Mouse (Mus musculus) bone marrow, adult 2 months (tissue): ENCODE data around the gene Casq2. TPM values are rescaled to one million over a fixed set of nuclear protein-coding genes. Genes with fewer than 3 reads are reported as not detected.
A peak's percentile ranks its signal among the peaks of the same experiment; 100 is the strongest.
"Not testable (repeated sequence)": the region's sequence is repeated elsewhere in the genome, so short reads cannot be mapped to it uniquely, and the experiment has no call there.

ENCODE experiments used
- H3K27ac ChIP-seq: fragments of 200-500 bp; 2 replicates; pipeline ENCODE4 v1.5.1; 2012; ENCODE audit warnings: low read depth, mild to moderate bottlenecking, control low read depth, inconsistent platforms, low read length; ENCODE audit not compliant: control insufficient read depth, poor library complexity, insufficient read depth
- H3K4me1 ChIP-seq: fragments of 200-500 bp; 2 replicates; pipeline ENCODE4 v1.6.1; 2011; ENCODE audit warnings: low read length; ENCODE audit not compliant: control insufficient read depth, insufficient read depth
- H3K4me3 ChIP-seq: fragments of 200-500 bp; replicated peaks from 2 replicates; pipeline ENCODE3; 2011; ENCODE audit warnings: mild to moderate bottlenecking, low read depth, low read length, control low read depth; ENCODE audit not compliant: control insufficient read depth
- CTCF ChIP-seq: fragments of 200-500 bp; IDR thresholded peaks from 2 replicates; pipeline ENCODE4 v1.5.1; 2011; ENCODE audit warnings: low read length, control low read depth; ENCODE audit not compliant: control insufficient read depth, insufficient read depth
- POLR2A ChIP-seq: fragments of 200-500 bp; IDR thresholded peaks from 2 replicates; pipeline ENCODE4 v1.6.1; 2011; ENCODE audit warnings: low read depth, mild to moderate bottlenecking, control low read depth, low read length, borderline replicate concordance; ENCODE audit not compliant: control insufficient read depth
- WGBS: fragments of 180-500 bp; shearing (Covaris S2); methylation state at CpG from one replicate; pipeline ENCODE4 v1.1.7; 2018; 5-methylcytosine and 5-hydroxymethylcytosine counted together
- polyA plus RNA-seq: library from polyadenylated mRNA; stranded (reverse); fragments of >200 nt; gene quantifications from 2 replicates; pipeline ENCODE4 v1.2.4, GENCODE M21; 2011; ENCODE audit warnings: low replicate concordance; ENCODE audit not compliant: missing spikeins, insufficient read depth, insufficient read length

Gene Casq2
- polyA plus RNA-seq, 1 experiment = not detected

DNA sequence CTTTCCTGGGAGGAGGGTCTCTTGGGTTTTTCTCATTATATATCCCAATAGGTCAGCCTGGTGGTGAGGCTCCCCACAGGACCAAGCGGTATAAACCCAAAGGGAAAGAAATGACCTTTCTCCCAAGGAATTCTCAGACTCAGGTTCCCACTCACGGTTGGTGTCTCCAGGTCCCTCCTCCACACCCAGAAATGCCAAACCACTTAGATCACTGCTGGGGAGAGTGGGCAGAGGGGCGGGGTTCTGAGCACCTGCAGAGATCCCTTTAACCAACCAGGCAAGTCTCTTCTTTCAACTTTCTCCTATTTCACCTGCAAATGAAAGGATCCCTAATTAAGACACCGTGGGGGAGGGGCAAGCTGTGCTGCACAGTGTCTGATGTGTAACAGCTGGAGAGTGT, 66.7 kb downstream of the Casq2 start:
- TF ChIP-seq POLR2A = no peak
- TF ChIP-seq CTCF = no peak
- WGBS = 64% methylated on average over 4 of the region's 4 CpGs
- no peaks in the 10 kb centered on the region for H3K4me1 ChIP-seq
- no peak overlapping the region for H3K4me3 ChIP-seq
- H3K27ac ChIP-seq = no peak overlapping the region

DNA sequence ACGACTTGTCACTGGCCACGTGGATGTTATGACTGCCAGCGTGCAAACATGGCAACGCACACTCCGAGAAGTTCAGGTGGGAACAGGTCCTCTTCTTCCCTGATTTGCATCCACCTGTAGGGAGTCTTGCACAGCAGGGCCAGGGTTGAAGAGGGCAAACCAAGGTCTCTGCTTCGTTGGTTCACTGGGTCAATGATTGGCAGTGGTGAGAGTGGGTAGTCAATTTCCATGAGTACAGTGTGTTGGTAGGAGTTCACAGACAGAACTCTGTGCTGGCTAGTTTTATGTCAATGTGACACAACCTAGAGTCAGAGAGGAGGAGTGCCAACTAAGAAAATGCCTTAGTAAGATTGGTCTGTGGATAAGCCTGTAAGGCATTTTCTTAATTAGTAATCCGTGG, 67.9 kb downstream of the Casq2 start:
- Histone ChIP-seq H3K4me3 (no peak overlapping the region), H3K27ac (no peak overlapping the region), H3K4me1 (no peaks in the 10 kb centered on the region)
- no peak for TF ChIP-seq CTCF
- no peak for TF ChIP-seq POLR2A
- WGBS = 82% methylated on average over 7 of the region's 7 CpGs

DNA sequence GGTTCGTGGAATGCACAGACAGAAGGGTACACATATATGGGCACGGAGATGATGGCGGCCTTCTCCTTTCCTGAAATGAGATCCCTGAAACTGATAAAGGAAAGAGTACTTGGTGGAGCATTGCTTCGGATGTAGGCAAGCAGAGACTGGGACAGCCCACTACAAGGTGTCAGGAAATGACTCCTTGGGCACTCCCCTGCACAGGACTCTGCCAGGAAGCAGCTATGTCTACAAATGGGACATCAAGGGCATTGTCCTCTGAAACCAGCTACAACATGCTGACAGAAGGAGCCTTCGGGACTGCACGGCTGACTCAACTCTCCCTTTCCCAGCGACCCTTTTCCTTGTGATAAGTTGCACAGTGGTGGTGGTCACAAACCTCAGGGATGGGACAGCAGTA, 70.5 kb downstream of the Casq2 start:
- Histone ChIP-seq H3K4me1 (no peaks in the 10 kb centered on the region), H3K27ac (no peak overlapping the region), H3K4me3 (no peak overlapping the region)
- TF ChIP-seq POLR2A (no peak), CTCF (no peak)
- 94% methylated on average over 7 of the region's 7 CpGs for WGBS

DNA sequence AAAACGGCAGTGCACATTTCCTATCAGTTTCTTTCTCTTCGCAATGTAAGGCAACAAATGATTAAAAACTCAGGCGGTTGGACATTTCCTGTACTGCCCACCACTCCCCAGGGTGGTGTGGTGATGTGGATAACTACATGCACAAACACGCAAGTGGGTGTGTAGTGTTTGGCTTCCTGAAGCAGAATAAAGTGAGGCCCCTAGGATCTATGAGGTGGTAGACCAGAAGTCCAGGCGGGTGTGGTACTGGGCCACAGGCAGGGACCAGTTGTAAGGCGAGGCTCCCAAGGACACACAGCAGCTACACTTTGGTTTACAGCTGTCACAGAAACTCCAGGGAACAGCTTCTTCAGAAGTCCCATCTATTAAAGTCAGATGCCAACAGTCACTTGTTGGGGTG, 71.4 kb downstream of the Casq2 start:
- no peak overlapping the region for H3K27ac ChIP-seq
- no peak for TF ChIP-seq POLR2A
- no peak for TF ChIP-seq CTCF
- 79% methylated on average over 6 of the region's 6 CpGs for WGBS

DNA sequence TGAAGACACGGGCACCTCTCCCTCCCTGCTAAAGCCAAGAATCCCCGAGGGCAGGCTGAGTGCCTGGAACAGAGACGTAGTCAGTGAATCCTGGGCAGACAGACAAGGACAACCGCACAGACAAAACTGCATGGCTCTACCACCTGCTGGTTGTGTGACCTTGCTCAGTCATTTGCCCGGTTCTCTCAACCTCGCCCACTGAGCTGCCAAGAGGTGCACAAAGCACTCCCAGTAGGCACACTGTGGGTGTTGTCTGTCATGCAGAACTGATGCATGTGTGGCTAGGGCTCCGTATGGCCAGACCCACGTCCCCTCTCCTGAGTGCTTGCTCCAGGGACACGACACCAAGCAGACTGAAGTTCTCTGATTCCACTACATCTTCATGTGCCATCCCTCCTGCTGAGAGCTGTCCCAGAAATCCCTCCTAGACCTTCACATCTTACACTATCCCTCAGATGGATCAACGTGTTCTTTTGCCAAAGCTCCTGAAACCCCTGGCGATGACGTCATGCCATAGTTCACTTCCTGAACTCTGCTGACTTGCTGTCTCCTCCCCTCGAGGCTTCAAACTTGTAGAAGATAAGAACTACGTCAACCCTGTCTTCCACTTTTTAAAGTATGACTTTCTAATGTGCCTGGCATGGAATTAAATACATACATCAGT, 72.7 kb downstream of the Casq2 start:
- 76% methylated on average over 14 of the region's 14 CpGs for WGBS
- TF ChIP-seq POLR2A (no peak), CTCF (no peak)

More for the DNA sequence above, 71.4 kb downstream of the Casq2 start:
- Histone ChIP-seq H3K4me3 (no peak overlapping the region), H3K4me1 (no peaks in the 10 kb centered on the region)

DNA sequence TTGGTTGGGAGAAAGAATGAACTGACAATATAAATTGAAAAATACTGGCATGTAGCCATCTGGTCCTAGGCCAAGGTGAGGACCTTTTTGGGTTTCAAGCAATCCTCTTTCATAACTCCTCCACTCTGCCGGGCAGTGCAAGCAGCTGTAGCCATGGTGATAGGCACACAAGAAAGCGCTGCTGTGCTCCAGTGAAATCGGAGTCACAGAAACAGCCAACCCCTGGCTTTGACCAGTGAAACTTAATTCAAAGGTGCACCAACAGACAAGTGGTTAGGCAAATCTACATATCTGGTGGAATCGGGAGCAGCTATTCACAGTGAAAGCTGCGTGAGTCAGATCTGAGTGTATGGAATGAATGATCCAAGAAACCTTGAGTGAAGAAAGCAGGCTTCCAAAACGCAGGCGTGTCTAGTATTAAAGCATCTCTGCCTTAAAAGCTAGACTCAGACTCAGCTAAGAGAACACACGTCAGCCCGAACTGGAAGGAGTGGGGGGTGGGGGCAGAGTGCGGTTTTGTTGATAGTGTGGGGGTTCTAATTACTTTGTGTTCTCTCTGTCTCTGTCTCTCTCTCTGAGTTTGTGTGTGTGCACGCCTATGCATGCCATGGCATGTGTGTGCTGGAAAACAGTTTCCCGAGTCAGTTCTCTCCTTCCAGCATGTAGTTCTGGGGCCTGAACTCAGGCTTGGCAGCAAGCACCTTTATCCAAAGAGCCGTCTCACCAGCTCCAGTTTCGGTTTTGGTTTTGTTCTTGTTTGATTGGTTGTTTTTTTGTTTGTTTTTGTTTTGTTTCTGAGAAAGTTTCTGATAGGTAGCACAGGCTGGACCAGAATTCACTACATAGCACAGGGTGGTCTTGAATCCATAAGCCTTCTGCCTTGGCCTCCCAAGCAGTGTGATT, 73.5 kb downstream of the Casq2 start:
- WGBS = 81% methylated on average over 14 of the region's 14 CpGs
- Histone ChIP-seq H3K27ac (no peak overlapping the region), H3K4me3 (no peak overlapping the region), H3K4me1 (no peaks in the 10 kb centered on the region)
- TF ChIP-seq CTCF (no peak), POLR2A (no peak)

More for the DNA sequence above, 72.7 kb downstream of the Casq2 start:
- H3K4me1 ChIP-seq = no peaks in the 10 kb centered on the region
- no peak overlapping the region for H3K27ac ChIP-seq
- H3K4me3 ChIP-seq = no peak overlapping the region

DNA sequence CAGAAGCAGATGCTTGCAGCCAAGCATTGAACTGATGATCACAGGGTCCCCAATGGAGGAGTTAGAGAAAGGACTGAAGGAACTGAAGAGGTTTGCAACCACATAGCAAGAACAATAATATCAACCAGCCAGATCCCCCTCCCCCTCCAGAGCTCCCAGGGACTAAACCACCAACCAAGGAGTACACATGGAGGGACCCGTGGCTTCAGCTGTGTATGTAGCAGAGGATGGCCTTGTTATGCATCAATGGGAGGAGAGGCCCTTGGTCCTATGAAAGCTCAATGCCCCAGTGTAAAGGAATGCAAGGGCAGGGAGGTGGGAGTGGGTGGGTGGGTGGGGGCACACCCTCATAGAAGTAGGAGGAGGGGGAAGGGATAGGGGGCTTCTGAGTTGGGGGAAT, 77.6 kb downstream of the Casq2 start:
- not testable (repeated sequence) for H3K4me3 ChIP-seq, H3K4me1 ChIP-seq, H3K27ac ChIP-seq
- 64% methylated on average over 1 of the region's 1 CpGs for WGBS

DNA sequence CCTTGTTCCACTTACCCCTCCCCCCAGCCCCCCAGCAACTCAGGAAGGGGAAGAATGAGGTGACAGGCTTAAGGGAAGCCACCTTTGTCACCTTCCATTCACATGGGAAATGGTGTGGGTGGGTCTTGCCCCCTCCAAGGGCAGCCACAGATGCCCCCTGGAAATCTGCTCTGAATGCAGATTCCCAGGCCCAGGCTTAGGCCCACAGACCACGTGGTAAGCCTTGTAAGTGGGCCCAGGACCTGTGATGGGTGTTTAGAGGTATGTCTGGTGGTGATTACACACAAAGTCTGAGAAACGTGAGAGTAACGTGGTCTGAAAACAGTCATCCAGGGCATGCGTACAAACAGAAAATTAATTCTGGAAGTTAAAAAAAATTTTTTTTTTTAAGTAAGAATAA, 78.7 kb downstream of the Casq2 start:
- Histone ChIP-seq H3K4me3 (peak overlapping the region; percentile 75), H3K4me1 (no peaks in the 10 kb centered on the region), H3K27ac (no peak overlapping the region; the same call in 1 of the 2 replicates)
- TF ChIP-seq POLR2A = no peak
- TF ChIP-seq CTCF = no peak
- WGBS = 54% methylated on average over 4 of the region's 4 CpGs
